Mouse (Mus musculus) MEL (cell line): Measurements from ENCODE around the gene Gpx7. TPM values are rescaled to one million over a fixed set of nuclear protein-coding genes. Genes with fewer than 3 reads are reported as not detected.
A peak's percentile ranks its signal among the peaks of the same experiment; 100 is the strongest.

Experiments used
- DNase-seq: peaks from one replicate; pipeline ENCODE4 v3.0.0; 2011; ENCODE audit warnings: low read depth, low spot score
- H3K27ac ChIP-seq: 2 replicates; pipeline ENCODE4 v1.5.1; 2012; ENCODE audit warnings: low read depth, mild to moderate bottlenecking, control low read depth, low read length, moderate library complexity; ENCODE audit not compliant: control insufficient read depth
- H3K27me3 ChIP-seq, 2 experiments: fragments of 150-350 bp in 1 of 2; sonication (generic) in 1 of 2; 2 replicates each; pipeline ENCODE4 v1.6.1; 2012; ENCODE audit warnings: low read length in 2 of 2, mild to moderate bottlenecking in 2 of 2, improper control_type of control experiment in 1 of 2, moderate library complexity in 1 of 2; ENCODE audit not compliant: insufficient read depth in 2 of 2, control insufficient read depth in 1 of 2
- H3K36me3 ChIP-seq, 2 experiments: 2 replicates each; pipeline ENCODE4 v1.6.1; 2012 to 2014; ENCODE audit warnings: low read length in 2 of 2, improper control_type of control experiment in 1 of 2, inconsistent platforms in 1 of 2, mild to moderate bottlenecking in 1 of 2; ENCODE audit not compliant: insufficient read depth in 2 of 2, control insufficient read depth in 1 of 2
- H3K4me1 ChIP-seq, 2 experiments: fragments of 150-350 bp in 1 of 2; sonication (generic) in 1 of 2; 2 replicates each; pipeline ENCODE4 v1.6.1; 2012; ENCODE audit warnings: low read length in 2 of 2, improper control_type of control experiment in 1 of 2, mild to moderate bottlenecking in 1 of 2; ENCODE audit not compliant: insufficient read depth in 2 of 2, control insufficient read depth in 1 of 2
- H3K4me3 ChIP-seq, 2 experiments: fragments of 150-350 bp in 1 of 2; sonication (generic) in 1 of 2; 2 replicates each; pipeline ENCODE4 v1.5.1; 2012; ENCODE audit warnings: low read depth in 2 of 2, low read length in 2 of 2, mild to moderate bottlenecking in 2 of 2, moderate library complexity in 2 of 2, control low read depth in 1 of 2, improper control_type of control experiment in 1 of 2; ENCODE audit not compliant: control insufficient read depth in 1 of 2, insufficient read depth in 1 of 2
- H3K79me2 ChIP-seq: 2 replicates; pipeline ENCODE4 v1.6.1; 2012; ENCODE audit warnings: mild to moderate bottlenecking, low read length, moderate library complexity; ENCODE audit not compliant: control insufficient read depth, poor library complexity, insufficient read depth
- H3K9ac ChIP-seq: 2 replicates; pipeline ENCODE4 v1.6.1; 2012; ENCODE audit warnings: low read depth, mild to moderate bottlenecking, control low read depth, low read length, moderate library complexity; ENCODE audit not compliant: control insufficient read depth, poor library complexity, severe bottlenecking
- H3K9me3 ChIP-seq: fragments of 150-350 bp; sonication (generic); replicated peaks from 2 replicates; pipeline ENCODE4 v1.6.1; 2012; ENCODE audit warnings: mild to moderate bottlenecking, low read length, improper control_type of control experiment, moderate library complexity; ENCODE audit not compliant: insufficient read depth
- BHLHE40 ChIP-seq: IDR thresholded peaks from 2 replicates; pipeline ENCODE4 v1.6.1; 2012; ENCODE audit warnings: low read depth, mild to moderate bottlenecking, inconsistent platforms, low read length, improper control_type of control experiment, borderline replicate concordance
- E2F4 ChIP-seq: IDR thresholded peaks from 2 replicates; pipeline ENCODE4 v1.6.1; 2011; ENCODE audit warnings: low read depth, low read length, improper control_type of control experiment, borderline replicate concordance
- EP300 ChIP-seq, 2 experiments: IDR thresholded peaks; 2 replicates each; pipeline ENCODE4 v1.6.1; 2011; ENCODE audit warnings: improper control_type of control experiment in 2 of 2, low read length in 2 of 2, low read depth in 1 of 2, mild to moderate bottlenecking in 1 of 2
- ETS1 ChIP-seq: IDR thresholded peaks from 2 replicates; pipeline ENCODE4 v1.6.1; 2012; ENCODE audit warnings: low read depth, mild to moderate bottlenecking, inconsistent platforms, low read length, improper control_type of control experiment, moderate library complexity
- GABPA ChIP-seq: IDR thresholded peaks from 2 replicates; pipeline ENCODE4 v1.6.1; 2012; ENCODE audit warnings: low read depth, mild to moderate bottlenecking, inconsistent platforms, low read length, improper control_type of control experiment, moderate library complexity
- GATA1 ChIP-seq: IDR thresholded peaks from 2 replicates; pipeline ENCODE4 v1.6.1; 2011; ENCODE audit warnings: low read depth, low read length, improper control_type of control experiment
- MAFK ChIP-seq: IDR thresholded peaks from 2 replicates; pipeline ENCODE4 v1.6.1; 2011; ENCODE audit warnings: low read depth, mild to moderate bottlenecking, low read length, improper control_type of control experiment, borderline replicate concordance
- MAZ ChIP-seq: IDR thresholded peaks from 2 replicates; pipeline ENCODE4 v1.6.1; 2012; ENCODE audit warnings: low read depth, mild to moderate bottlenecking, inconsistent platforms, low read length, improper control_type of control experiment
- POLR2A ChIP-seq, 2 experiments: IDR thresholded peaks; 2 replicates each; pipeline ENCODE4 v1.6.1; 2011 to 2012; ENCODE audit warnings: low read length in 2 of 2, mild to moderate bottlenecking in 2 of 2, control low read depth in 1 of 2, improper control_type of control experiment in 1 of 2, low read depth in 1 of 2, moderate library complexity in 1 of 2; ENCODE audit not compliant: control insufficient read depth in 1 of 2, insufficient read depth in 1 of 2, poor library complexity in 1 of 2
- RCOR1 ChIP-seq: IDR thresholded peaks from 2 replicates; pipeline ENCODE4 v1.6.1; 2012; ENCODE audit warnings: low read depth, mild to moderate bottlenecking, inconsistent platforms, low read length, improper control_type of control experiment
- SMC3 ChIP-seq: IDR thresholded peaks from 2 replicates; pipeline ENCODE4 v1.6.1; 2011; ENCODE audit warnings: low read depth, low read length, improper control_type of control experiment
- USF1 ChIP-seq: IDR thresholded peaks from 2 replicates; pipeline ENCODE4 v1.6.1; 2014; ENCODE audit warnings: low read depth, mild to moderate bottlenecking, inconsistent platforms, low read length, improper control_type of control experiment, moderate library complexity
- ZKSCAN1 ChIP-seq: IDR thresholded peaks from 2 replicates; pipeline ENCODE4 v1.6.1; 2012; ENCODE audit warnings: low read depth, mild to moderate bottlenecking, inconsistent platforms, low read length, improper control_type of control experiment, moderate library complexity
- ZNF384 ChIP-seq: IDR thresholded peaks from 2 replicates; pipeline ENCODE4 v1.6.1; 2012; ENCODE audit warnings: low read depth, mild to moderate bottlenecking, inconsistent platforms, low read length, improper control_type of control experiment
- polyA plus RNA-seq, 2 experiments: library from polyadenylated mRNA; stranded (reverse) in 1 of 2; unstranded in 1 of 2; fragments of >175 nt in 1 of 2; fragments of >200 nt in 1 of 2; gene quantifications; 2 replicates each; pipeline versions ENCODE4 v1.2.1 to v1.2.4; 2012; ENCODE audit warnings: low replicate concordance in 2 of 2, low read depth in 1 of 2; ENCODE audit not compliant: insufficient read length in 2 of 2, insufficient read depth in 1 of 2, missing spikeins in 1 of 2
- total RNA-seq: library from RNA; depleted of rRNA; stranded (reverse); fragments of 300-350 nt; gene quantifications from 2 replicates; pipeline ENCODE4 v1.2.3, GENCODE M21; 2012

The Gpx7 gene
- total and polyA plus RNA-seq, 3 experiments, result not detected

- peaks cover 0 to 7% of the 10 kb centered on the region in 2 experiments; a peak in 1 of 4 replicates for H3K4me1 ChIP-seq
- TF ChIP-seq GATA1, result peak; percentile 27; the same call in 1 of the 2 replicates
- no peak for TF ChIP-seq GABPA
- TF ChIP-seq EP300 (IDR thresholded peaks at IDR 0.05; ENCODE audit: low read depth in 1 of 2, low read length in 2 of 2), result peak in 1 of 2 experiments; percentile 30; a peak in 1 of 4 replicates
- no peak for TF ChIP-seq ZNF384
- no peak for TF ChIP-seq ZKSCAN1
- TF ChIP-seq ETS1, result 0 out of 2 replicates have a peak, but pooled peaks have one; percentile 18
- TF ChIP-seq, all 39 proteins: peak for 3
- Histone ChIP-seq H3K27ac (no peak overlapping the region), H3K27me3 (peaks cover 0 to 2% of the 10 kb centered on the region in 2 experiments; a peak in 1 of 4 replicates), H3K9me3 (no peaks in the 10 kb centered on the region), H3K79me2 (no peaks in the 10 kb centered on the region), H3K9ac (no peak overlapping the region), H3K4me3 (no peak overlapping the region), H3K36me3 (peaks cover 0 to 5% of the 10 kb centered on the region in 2 experiments; a peak in 2 of 4 replicates)
- no peak for DNase-seq
These were observed 21.1 kb upstream of the Gpx7 start for GRCm38 (mm10) chr4:108427719-108428340.

- Histone ChIP-seq H3K27me3 (peaks cover 0 to 2% of the 10 kb centered on the region in 2 experiments; a peak in 2 of 4 replicates), H3K27ac (no peak overlapping the region), H3K79me2 (no peaks in the 10 kb centered on the region), H3K4me3 (no peak overlapping the region), H3K9ac (no peak overlapping the region), H3K4me1 (peaks cover 0 to 7% of the 10 kb centered on the region in 2 experiments; a peak in 1 of 4 replicates), H3K36me3 (peaks cover 0 to 5% of the 10 kb centered on the region in 2 experiments; a peak in 2 of 4 replicates), H3K9me3 (no peaks in the 10 kb centered on the region)
- no peak for DNase-seq
- TF ChIP-seq POLR2A (IDR thresholded peaks at IDR 0.05; ENCODE audit: control insufficient read depth in 1 of 2, insufficient read depth in 1 of 2, low read depth in 1 of 2, low read length in 2 of 2, poor library complexity in 1 of 2) (no peak), RCOR1 (no peak), E2F4 (no peak), BHLHE40 (no peak), ZKSCAN1 (no peak), MAFK (no peak), GABPA (no peak), MAZ (no peak), USF1 (no peak), EP300 (IDR thresholded peaks at IDR 0.05; ENCODE audit: low read depth in 1 of 2, low read length in 2 of 2) (no peak), SMC3 (no peak)
These were observed 17.8 kb upstream of the Gpx7 start for GRCm38 (mm10) chr4:108424587-108424986.
